Mouse (Mus musculus) lung, adult 2 months (tissue): Measurements from ENCODE around the gene Rictor.

Experiments
- CTCF ChIP-seq: fragments of 200-500 bp; IDR thresholded peaks from 2 replicates; pipeline ENCODE4 v1.5.1; 2011; ENCODE audit warnings: mild to moderate bottlenecking, low read length, control low read depth; ENCODE audit not compliant: insufficient read depth
- POLR2A ChIP-seq: fragments of 200-500 bp; IDR thresholded peaks from 2 replicates; pipeline ENCODE4 v1.6.1; 2011; ENCODE audit warnings: low read depth, mild to moderate bottlenecking, control low read depth, low read length, borderline replicate concordance; ENCODE audit errors: extremely low read depth

DNA sequence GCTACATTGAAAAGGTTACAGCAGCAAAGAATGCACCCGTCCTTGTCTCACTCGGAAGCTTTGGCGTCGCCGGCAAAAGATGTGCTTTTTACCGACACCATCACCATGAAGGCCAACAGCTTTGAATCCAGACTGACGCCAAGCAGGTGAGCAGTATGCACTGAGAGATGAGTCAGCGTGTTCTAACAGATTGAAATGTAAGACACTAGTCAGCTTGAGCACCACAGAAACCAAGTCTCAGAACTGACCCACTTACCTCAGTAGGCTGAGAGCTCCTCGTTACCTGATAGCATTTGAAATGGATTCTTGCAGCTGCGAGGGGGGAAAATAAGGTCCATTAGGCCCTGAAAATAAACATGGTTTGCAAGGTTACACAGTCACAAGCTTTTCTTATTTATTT lies 79.1 kb downstream of the Rictor start:
- TF ChIP-seq CTCF (no peak), POLR2A (no peak)
